Mouse (Mus musculus) stomach, postnatal 0 days (tissue): ENCODE data around the gene Col23a1.

Experiments used
- CTCF ChIP-seq: IDR thresholded peaks from 2 replicates; pipeline ENCODE4 v1.5.1; 2016; ENCODE audit warnings: antibody characterized with exemption, low read depth, mild to moderate bottlenecking, moderate library complexity
- EP300 ChIP-seq: optimal IDR thresholded peaks from 2 replicates; pipeline ENCODE3; 2016; ENCODE audit warnings: antibody characterized with exemption

- TF ChIP-seq CTCF = no peak
- TF ChIP-seq EP300 = no peak
Measured at GRCm38 (mm10) chr11:51473686-51474085, 184.0 kb downstream of the Col23a1 start.
